Mouse (Mus musculus): Measurements from ENCODE around the gene Prkaa1.

- TF ChIP-seq CTCF (IDR thresholded peaks at IDR 0.05; ENCODE audit: extremely low read depth, insufficient read depth, insufficient read length, insufficient replicate concordance) (no peak), POLR2A (IDR thresholded peaks at IDR 0.05; ENCODE audit: low read depth, low read length) (no peak)
Observed at GRCm38 (mm10) chr15:5118626-5119025, 25.0 kb upstream of the Prkaa1 start.
